Mouse (Mus musculus) ES-Bruce4 (cell line): ENCODE results near the gene Upf2. TPM values are rescaled to one million over a fixed set of nuclear protein-coding genes. Genes with fewer than 3 reads are reported as not detected.
"Not testable (repeated sequence)": the region's sequence is repeated elsewhere in the genome, so short reads cannot be mapped to it uniquely, and the experiment has no call there.

Source experiments
- H3K27ac ChIP-seq: 2 replicates; pipeline ENCODE4 v1.5.1; 2012; ENCODE audit warnings: low read length, inconsistent platforms; ENCODE audit not compliant: insufficient read depth
- H3K27me3 ChIP-seq: 2 replicates; pipeline ENCODE4 v1.6.1; 2012; ENCODE audit warnings: mild to moderate bottlenecking, low read length, inconsistent platforms; ENCODE audit not compliant: control insufficient read depth, poor library complexity, insufficient read depth, severe bottlenecking
- H3K36me3 ChIP-seq: 2 replicates; pipeline ENCODE4 v1.6.1; 2012; ENCODE audit warnings: inconsistent platforms, mild to moderate bottlenecking, low read length, moderate library complexity; ENCODE audit not compliant: control insufficient read depth, poor library complexity, insufficient read depth, severe bottlenecking
- H3K4me1 ChIP-seq: one replicate; pipeline ENCODE4 v1.8.1; 2011; ENCODE audit warnings: low read length; ENCODE audit not compliant: control insufficient read depth, insufficient read depth
- H3K4me3 ChIP-seq: 2 replicates; pipeline ENCODE4 v1.5.1; 2011; ENCODE audit warnings: low read depth, mild to moderate bottlenecking, low read length
- H3K9ac ChIP-seq: 2 replicates; pipeline ENCODE4 v1.6.1; 2012; ENCODE audit warnings: low read depth, mild to moderate bottlenecking, inconsistent platforms; ENCODE audit not compliant: poor library complexity, severe bottlenecking
- H3K9me3 ChIP-seq: replicated peaks from 2 replicates; pipeline ENCODE4 v1.6.1; 2012; ENCODE audit warnings: mild to moderate bottlenecking, low read length, inconsistent platforms; ENCODE audit not compliant: control insufficient read depth, poor library complexity, insufficient read depth, severe bottlenecking
- CTCF ChIP-seq: IDR thresholded peaks from one replicate; pipeline ENCODE4 v1.8.1; 2011; ENCODE audit warnings: low read depth, low read length
- EP300 ChIP-seq: IDR thresholded peaks from 2 replicates; pipeline ENCODE4 v1.6.1; 2011; ENCODE audit warnings: low read depth, low read length; ENCODE audit not compliant: insufficient read depth
- POLR2A ChIP-seq: IDR thresholded peaks from one replicate; pipeline ENCODE4 v1.8.1; 2011; ENCODE audit warnings: low read length; ENCODE audit not compliant: insufficient read depth
- polyA plus RNA-seq: library from polyadenylated mRNA; stranded (reverse); fragments of >200 nt; gene quantifications from 2 replicates; pipeline ENCODE4 v1.2.4, GENCODE M21; 2011; ENCODE audit warnings: low read depth; ENCODE audit not compliant: missing spikeins, insufficient read depth, insufficient read length

Upf2 gene
- polyA plus RNA-seq, 1 experiment, result 47.9 TPM

GRCm38 (mm10) chr2:6085622-6086530, 134.6 kb downstream of the Upf2 start:
- Histone ChIP-seq H3K4me1 (no peaks in the 10 kb centered on the region), H3K27me3 (no peaks in the 10 kb centered on the region), H3K36me3 (no peaks in the 10 kb centered on the region), H3K27ac (no peak overlapping the region), H3K9me3 (no peaks in the 10 kb centered on the region), H3K9ac (no peak overlapping the region), H3K4me3 (no peak overlapping the region)
- TF ChIP-seq CTCF (no peak), POLR2A (no peak), EP300 (no peak)

DNA sequence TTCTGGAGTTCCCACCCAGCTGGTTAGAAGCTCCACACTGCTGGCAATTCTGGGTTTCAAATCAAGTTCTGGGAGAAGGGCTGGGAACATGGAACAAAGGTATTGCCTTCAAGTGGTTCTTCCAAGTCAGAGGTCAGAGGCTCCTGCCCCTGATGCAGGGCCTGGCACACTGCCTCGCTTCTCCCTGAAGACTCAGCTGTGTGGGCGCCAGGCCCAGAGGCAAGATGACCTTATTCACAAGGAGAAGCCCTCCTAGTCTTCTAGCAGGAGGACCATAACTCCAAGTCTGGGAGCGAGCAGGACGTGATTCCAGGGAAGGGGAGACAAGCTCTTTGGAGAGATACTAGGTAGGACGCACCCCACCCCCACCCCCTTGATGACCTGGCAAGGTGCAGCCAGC, 135.9 kb downstream of the Upf2 start:
- no peak overlapping the region for H3K4me3 ChIP-seq
- H3K36me3 ChIP-seq, result no peaks in the 10 kb centered on the region
- TF ChIP-seq CTCF, result no peak
- no peak for TF ChIP-seq EP300
- TF ChIP-seq POLR2A, result no peak
- no peaks in the 10 kb centered on the region for H3K27me3 ChIP-seq
- no peaks in the 10 kb centered on the region for H3K9me3 ChIP-seq
- no peaks in the 10 kb centered on the region for H3K4me1 ChIP-seq
- H3K27ac ChIP-seq, result no peak overlapping the region
- no peak overlapping the region for H3K9ac ChIP-seq

- not testable (repeated sequence) for H3K27ac ChIP-seq, H3K9ac ChIP-seq, H3K4me1 ChIP-seq, H3K27me3 ChIP-seq, H3K9me3 ChIP-seq, H3K36me3 ChIP-seq
- H3K4me3 ChIP-seq, result peak overlapping the region; percentile 71
Measured at GRCm38 (mm10) chr2:6089941-6090340, 138.7 kb downstream of the Upf2 start.

GRCm38 (mm10) chr2:6097113-6097716, 145.9 kb downstream of the Upf2 start:
- H3K9me3 ChIP-seq, result no peaks in the 10 kb centered on the region
- no peak overlapping the region for H3K27ac ChIP-seq
- H3K4me1 ChIP-seq, result peaks cover 9% of the 10 kb centered on the region
- TF ChIP-seq POLR2A (no peak), CTCF (no peak), EP300 (no peak)
- H3K36me3 ChIP-seq, result no peaks in the 10 kb centered on the region
- H3K27me3 ChIP-seq, result no peaks in the 10 kb centered on the region
- no peak overlapping the region for H3K4me3 ChIP-seq
- H3K9ac ChIP-seq, result no peak overlapping the region

DNA sequence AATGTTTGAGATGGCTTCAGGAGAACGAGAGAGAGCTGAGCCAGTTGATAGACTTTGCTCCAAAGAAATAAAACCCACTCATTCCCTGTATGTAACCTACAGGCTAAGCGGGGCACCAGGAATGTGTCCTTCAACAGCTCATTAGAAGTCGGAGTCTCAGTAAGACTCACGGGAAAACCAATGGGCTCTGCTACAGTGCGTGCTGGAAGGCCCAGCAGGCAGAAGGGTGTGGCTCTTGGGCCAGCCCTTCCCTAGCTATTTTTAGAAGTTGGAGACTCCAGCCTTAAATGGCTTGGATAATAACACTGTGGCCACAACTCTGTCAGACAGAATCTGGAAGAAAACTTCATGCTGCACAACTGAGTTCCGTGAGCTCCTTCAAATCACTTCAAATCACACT, 147.7 kb downstream of the Upf2 start:
- 0 out of 2 replicates have a peak overlapping the region, but pooled peaks have one; percentile 36 for H3K27ac ChIP-seq
- no peaks in the 10 kb centered on the region for H3K27me3 ChIP-seq
- TF ChIP-seq EP300, result peak; percentile 81; the same call in 1 of the 2 replicates
- TF ChIP-seq CTCF, result no peak
- H3K4me3 ChIP-seq, result no peak overlapping the region
- H3K4me1 ChIP-seq, result peaks cover 9% of the 10 kb centered on the region
- H3K9ac ChIP-seq, result no peak overlapping the region
- H3K36me3 ChIP-seq, result no peaks in the 10 kb centered on the region
- no peaks in the 10 kb centered on the region for H3K9me3 ChIP-seq

DNA sequence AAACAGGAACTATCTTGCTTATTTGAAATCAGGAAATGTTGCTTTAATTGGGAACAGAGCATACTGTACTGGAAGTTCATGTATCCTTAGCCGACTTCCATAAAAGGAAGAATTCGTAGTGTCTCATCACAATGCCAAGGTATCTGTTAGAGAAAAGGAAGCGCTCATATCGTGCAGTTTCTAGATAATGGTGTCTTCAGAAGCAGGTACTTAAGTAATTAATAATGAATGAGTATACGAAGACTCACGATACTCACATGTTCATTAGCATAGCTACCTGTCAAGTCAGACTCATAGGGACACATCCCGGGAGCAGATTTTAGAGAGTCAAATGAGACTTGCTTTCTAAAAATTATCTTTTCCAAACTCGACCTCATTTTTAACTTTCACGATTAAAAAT, 148.2 kb downstream of the Upf2 start:
- Histone ChIP-seq H3K9me3 (no peaks in the 10 kb centered on the region), H3K27ac (no peak overlapping the region), H3K27me3 (no peaks in the 10 kb centered on the region), H3K36me3 (no peaks in the 10 kb centered on the region), H3K4me1 (peaks cover 9% of the 10 kb centered on the region), H3K4me3 (no peak overlapping the region), H3K9ac (no peak overlapping the region)
- TF ChIP-seq POLR2A, result no peak
